Mouse (Mus musculus) lung, postnatal 0 days (tissue): Measurements from ENCODE around the gene Figla.

Experiments
- CTCF ChIP-seq: IDR thresholded peaks from 2 replicates; pipeline ENCODE4 v1.5.1; 2016; ENCODE audit warnings: antibody characterized with exemption, mild to moderate bottlenecking
- EP300 ChIP-seq: IDR thresholded peaks from 2 replicates; pipeline ENCODE4 v1.6.1; 2016; ENCODE audit warnings: antibody characterized with exemption, mild to moderate bottlenecking, control low read depth

- TF ChIP-seq EP300: no peak
- TF ChIP-seq CTCF: no peak
Measured at GRCm38 (mm10) chr6:86059151-86059853, 43.3 kb downstream of the Figla start.
